Mouse (Mus musculus): ENCODE results near the gene Ppat. TPM values are rescaled to one million over a fixed set of nuclear protein-coding genes. Genes with fewer than 3 reads are reported as not detected.
"Not testable (repeated sequence)": the region's sequence is repeated elsewhere in the genome, so short reads cannot be mapped to it uniquely, and the experiment has no call there.

The Ppat gene
- polyA plus RNA-seq (2016; fragmentation: Nextera tagmentation; extraction: Ambion mirVana) = 46.1 and 58.0 TPM in 2 replicates

- Histone ChIP-seq H3K4me3 (peak within 1 kb of the TSS; percentile 84), H3K36me3 (peaks cover 60% of the 10 kb centered on the region), H3K27ac (replicated peaks) (peak within 1 kb of the TSS; percentile 95)
Measured at GRCm38 (mm10) chr5:76951106-76952027, at the start of gene Ppat, which contains the start of gene Paics. Gene Ppat, minus strand, starts transcription at chr5:76951578. Gene Paics, plus strand, starts transcription at chr5:76951307.

GRCm38 (mm10) chr5:76998416-76998815, 47.0 kb upstream of the Ppat start:
- DNase-seq (ENCODE audit: low spot score) = no peak
- Histone ChIP-seq H3K27me3 (ENCODE audit: low read depth, poor library complexity, severe bottlenecking) (no peaks in the 10 kb centered on the region), H3K4me3 (no peak overlapping the region), H3K9me3 (replicated peaks) (0 out of 2 replicates have a peak, but pooled peaks cover 2% of the 10 kb centered on the region), H3K4me1 (no peaks in the 10 kb centered on the region), H3K36me3 (peaks cover 80% of the 10 kb centered on the region), H3K27ac (replicated peaks) (no peak overlapping the region)
- 60% methylated on average over 5 of the region's 5 CpGs for WGBS

More at GRCm38 (mm10) chr5:76951106-76952027, at the start of gene Ppat, which contains the start of gene Paics:
- H3K4me1 ChIP-seq = peaks cover 53% of the 10 kb centered on the region
- H3K9me3 ChIP-seq (replicated peaks) = no peaks in the 10 kb centered on the region
- DNase-seq (ENCODE audit: low spot score) = peak; percentile 99
- WGBS = under 1% methylated on average over 81 of the region's 81 CpGs
- no peaks in the 10 kb centered on the region for H3K27me3 ChIP-seq (ENCODE audit: low read depth, poor library complexity, severe bottlenecking)

- Histone ChIP-seq H3K4me3 (no peak overlapping the region), H3K9me3 (replicated peaks) (no peaks in the 10 kb centered on the region), H3K27ac (replicated peaks) (no peak overlapping the region), H3K4me1 (no peaks in the 10 kb centered on the region), H3K36me3 (peaks cover 96% of the 10 kb centered on the region), H3K27me3 (ENCODE audit: low read depth, poor library complexity, severe bottlenecking) (no peaks in the 10 kb centered on the region)
- DNase-seq (ENCODE audit: low spot score) = no peak
- 93% methylated on average over 5 of the region's 5 CpGs for WGBS
Measured at GRCm38 (mm10) chr5:76993174-76993814, 41.9 kb upstream of the Ppat start.

- Histone ChIP-seq H3K4me3 (no peak overlapping the region), H3K27me3 (ENCODE audit: low read depth, poor library complexity, severe bottlenecking) (no peaks in the 10 kb centered on the region), H3K36me3 (peaks cover 95% of the 10 kb centered on the region), H3K4me1 (no peaks in the 10 kb centered on the region), H3K9me3 (replicated peaks) (no peaks in the 10 kb centered on the region), H3K27ac (replicated peaks) (no peak overlapping the region)
- WGBS = 96% methylated on average over 3 of the region's 3 CpGs
- DNase-seq (ENCODE audit: low spot score) = no peak
Measured at GRCm38 (mm10) chr5:76990789-76991188, 39.4 kb upstream of the Ppat start.

- 91% methylated on average over 11 of the region's 11 CpGs for WGBS
- no peak for DNase-seq (ENCODE audit: low spot score)
- Histone ChIP-seq H3K4me3 (no peak overlapping the region), H3K27ac (replicated peaks) (no peak overlapping the region), H3K27me3 (ENCODE audit: low read depth, poor library complexity, severe bottlenecking) (no peaks in the 10 kb centered on the region), H3K9me3 (replicated peaks) (no peaks in the 10 kb centered on the region), H3K36me3 (peaks cover 94% of the 10 kb centered on the region), H3K4me1 (no peaks in the 10 kb centered on the region)
Measured at GRCm38 (mm10) chr5:76984015-76984414, 32.6 kb upstream of the Ppat start.

GRCm38 (mm10) chr5:76975736-76976135, 24.4 kb upstream of the Ppat start:
- H3K9me3 ChIP-seq (replicated peaks) = no peaks in the 10 kb centered on the region
- H3K27ac ChIP-seq (replicated peaks) = no peak overlapping the region
- DNase-seq (ENCODE audit: low spot score) = no peak
- H3K4me3 ChIP-seq = peak overlapping the region; percentile 73
- 89% methylated on average over 8 of the region's 8 CpGs for WGBS
- H3K27me3 ChIP-seq (ENCODE audit: low read depth, poor library complexity, severe bottlenecking) = no peaks in the 10 kb centered on the region
- peaks cover 55% of the 10 kb centered on the region for H3K36me3 ChIP-seq
- peaks cover 18% of the 10 kb centered on the region for H3K4me1 ChIP-seq

- Histone ChIP-seq H3K4me1 (peaks cover 18% of the 10 kb centered on the region), H3K4me3 (peak within 1 kb of the TSS; percentile 73), H3K27ac (replicated peaks) (peak within 1 kb of the TSS; percentile 89), H3K9me3 (replicated peaks) (no peaks in the 10 kb centered on the region), H3K27me3 (ENCODE audit: low read depth, poor library complexity, severe bottlenecking) (no peaks in the 10 kb centered on the region), H3K36me3 (peaks cover 55% of the 10 kb centered on the region)
- peak; percentile 93 for DNase-seq (ENCODE audit: low spot score)
- under 1% methylated on average over 60 of the region's 60 CpGs for WGBS
Measured at GRCm38 (mm10) chr5:76974554-76975285, 23.3 kb upstream of the Ppat start, which contains the start of gene Srp72. Gene Srp72, plus strand, starts transcription at chr5:76974683.

- peaks cover 55% of the 10 kb centered on the region for H3K36me3 ChIP-seq
- H3K27ac ChIP-seq (replicated peaks) = peak overlapping the region; percentile 89
- no peaks in the 10 kb centered on the region for H3K27me3 ChIP-seq (ENCODE audit: low read depth, poor library complexity, severe bottlenecking)
- H3K4me1 ChIP-seq = peaks cover 18% of the 10 kb centered on the region
- no peak for DNase-seq (ENCODE audit: low spot score)
- 5% methylated on average over 17 of the region's 17 CpGs for WGBS
- H3K9me3 ChIP-seq (replicated peaks) = no peaks in the 10 kb centered on the region
- H3K4me3 ChIP-seq = peak overlapping the region; percentile 73
Measured at GRCm38 (mm10) chr5:76974207-76974553, 22.8 kb upstream of the Ppat start.

- Histone ChIP-seq H3K27ac (replicated peaks) (no peak overlapping the region), H3K4me1 (peaks cover 18% of the 10 kb centered on the region), H3K27me3 (ENCODE audit: low read depth, poor library complexity, severe bottlenecking) (no peaks in the 10 kb centered on the region), H3K4me3 (peak overlapping the region; percentile 73), H3K9me3 (replicated peaks) (no peaks in the 10 kb centered on the region), H3K36me3 (peaks cover 55% of the 10 kb centered on the region)
- no peak for DNase-seq (ENCODE audit: low spot score)
- 64% methylated on average over 3 of the region's 3 CpGs for WGBS
Measured at GRCm38 (mm10) chr5:76973488-76973887, 22.1 kb upstream of the Ppat start.

GRCm38 (mm10) chr5:76971115-76971514, 19.7 kb upstream of the Ppat start:
- WGBS = 88% methylated on average over 1 of the region's 1 CpGs
- Histone ChIP-seq H3K36me3 (peaks cover 58% of the 10 kb centered on the region), H3K4me1 (peaks cover 18% of the 10 kb centered on the region)
- not testable (repeated sequence) for H3K4me3 ChIP-seq; H3K27me3 ChIP-seq (ENCODE audit: low read depth, poor library complexity, severe bottlenecking); DNase-seq (ENCODE audit: low spot score); H3K27ac ChIP-seq (replicated peaks); H3K9me3 ChIP-seq (replicated peaks)

- Histone ChIP-seq H3K36me3 (peaks cover 76% of the 10 kb centered on the region), H3K27me3 (ENCODE audit: low read depth, poor library complexity, severe bottlenecking) (no peaks in the 10 kb centered on the region), H3K27ac (replicated peaks) (no peak overlapping the region), H3K9me3 (replicated peaks) (no peaks in the 10 kb centered on the region), H3K4me3 (no peak overlapping the region), H3K4me1 (peaks cover 10% of the 10 kb centered on the region)
- WGBS = 84% methylated on average over 5 of the region's 5 CpGs
- no peak for DNase-seq (ENCODE audit: low spot score)
Measured at GRCm38 (mm10) chr5:76969250-76969649, 17.9 kb upstream of the Ppat start.

- Histone ChIP-seq H3K4me1 (no peaks in the 10 kb centered on the region), H3K36me3 (peaks cover 98% of the 10 kb centered on the region), H3K9me3 (replicated peaks) (no peaks in the 10 kb centered on the region), H3K4me3 (no peak overlapping the region), H3K27me3 (ENCODE audit: low read depth, poor library complexity, severe bottlenecking) (no peaks in the 10 kb centered on the region), H3K27ac (replicated peaks) (no peak overlapping the region)
- no peak for DNase-seq (ENCODE audit: low spot score)
- 95% methylated on average over 3 of the region's 3 CpGs for WGBS
Measured at GRCm38 (mm10) chr5:76964651-76965050, 13.3 kb upstream of the Ppat start.
